Mouse (Mus musculus): ENCODE measurements at regions not wholly inside any gene's neighbourhood (a gene's known extent, or its start where the extent isn't known, plus 50 kb on each side); places are given as distances from the start of the nearest gene placed in this dataset.

GRCm38 (mm10) chr4:150724823-150725222 lies 72.8 kb upstream of the Slc45a1 start:
- DNase-seq = no peak

- DNase-seq = no peak
Measured at GRCm38 (mm10) chr4:150721619-150722283, 69.8 kb upstream of the Slc45a1 start.

GRCm38 (mm10) chr4:150717866-150718265 lies 65.9 kb upstream of the Slc45a1 start:
- no peak for DNase-seq

GRCm38 (mm10) chr4:150715051-150715450 lies 63.1 kb upstream of the Slc45a1 start:
- no peak for DNase-seq

- no peak for DNase-seq
Measured at GRCm38 (mm10) chr4:150713291-150713690, 61.3 kb upstream of the Slc45a1 start.

GRCm38 (mm10) chr4:150712856-150713255 lies 60.9 kb upstream of the Slc45a1 start:
- no peak for DNase-seq

GRCm38 (mm10) chr4:150711646-150712045 lies 59.7 kb upstream of the Slc45a1 start:
- no peak for DNase-seq

- DNase-seq = no peak
Measured at GRCm38 (mm10) chr4:150709391-150710130, 57.6 kb upstream of the Slc45a1 start.

GRCm38 (mm10) chr4:150708572-150708984 lies 56.6 kb upstream of the Slc45a1 start:
- no peak for DNase-seq

GRCm38 (mm10) chr4:150707725-150708571 lies 56.0 kb upstream of the Slc45a1 start:
- DNase-seq = peak; percentile 50

GRCm38 (mm10) chr4:150706793-150707724 lies 55.1 kb upstream of the Slc45a1 start:
- DNase-seq = no peak

- no peak for DNase-seq
Measured at GRCm38 (mm10) chr4:150706291-150706690, 54.3 kb upstream of the Slc45a1 start.

GRCm38 (mm10) chr4:150703266-150703665 lies 51.3 kb upstream of the Slc45a1 start:
- no peak for DNase-seq

All from cerebellum, adult 11-12 months (tissue).